In the genomic region with DNA sequence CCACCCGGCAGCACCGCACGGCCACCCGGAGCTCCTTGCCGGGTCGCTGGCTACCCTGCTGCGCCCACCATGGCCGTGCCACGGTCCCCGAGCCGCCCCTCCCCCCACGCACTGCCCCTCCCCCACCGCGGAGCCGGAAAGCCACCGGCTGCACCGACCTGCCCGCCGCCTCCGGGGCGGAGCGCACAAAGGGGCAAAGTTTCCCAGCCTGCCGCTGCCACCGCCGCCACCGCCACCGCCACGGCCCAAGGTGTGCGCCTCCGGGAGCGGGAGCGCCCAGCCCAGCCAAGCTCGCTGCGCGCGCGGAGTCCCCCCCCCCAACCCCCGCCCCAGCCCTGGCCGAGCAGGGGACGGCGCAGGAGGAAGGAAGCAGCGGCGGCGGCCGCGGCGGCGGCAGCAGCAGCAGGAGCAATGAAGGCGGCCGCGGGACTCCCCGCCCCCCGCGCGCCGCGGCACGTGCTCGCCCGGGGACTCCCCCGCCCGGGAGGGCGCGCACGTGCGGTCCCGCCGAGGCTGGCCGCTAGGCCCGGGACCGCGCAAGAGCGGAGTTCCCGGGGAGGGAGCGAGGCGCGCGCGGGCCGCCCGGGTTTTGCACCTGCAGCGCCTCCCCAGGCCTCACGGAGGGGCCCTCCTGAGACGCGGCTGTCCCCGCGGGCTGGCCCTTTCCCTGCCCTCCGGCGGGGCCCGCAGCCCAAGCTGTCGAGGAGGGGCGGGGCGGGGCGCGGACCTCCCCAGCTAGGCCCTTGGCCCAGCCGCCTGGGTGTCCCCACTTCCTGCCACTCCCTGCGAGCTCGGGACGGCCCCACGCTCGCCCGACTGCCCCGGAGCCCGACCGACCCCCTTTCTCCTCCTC, we compare ENCODE assay signal across 8 mouse cellular contexts. TPM values are rescaled to one million over a fixed set of nuclear protein-coding genes. Genes with fewer than 3 reads are reported as not detected.
A peak's percentile ranks its signal among the peaks of the same experiment; 100 is the strongest.
DNase-seq lines count a peak whose midpoint lies in the region; ATAC-seq and TF ChIP-seq lines count a peak whose summit lies in the region.

No protein-coding gene starts in this region.

- DNase-seq in Patski (ENCODE audit: low read depth, low spot score), result no peak
- DNase-seq in cerebellum, adult 8-10 months, result peak; percentile 62
- peak; percentile 60 to 62 for DNase-seq in frontal cortex, postnatal 10 days (ENCODE audit: low spot score in 2 of 2)
- DNase-seq in limb, embryonic 10.5 days (ENCODE audit: low spot score), result peak; percentile 85
- DNase-seq in midbrain, embryonic 10.5 days (ENCODE audit: low spot score), result peak; percentile 80
- peak; percentile 43 for DNase-seq in skeletal muscle tissue, adult 2 months (ENCODE audit: low read depth, low spot score)
- DNase-seq in yolk sac, embryonic 10.5 days (ENCODE audit: low spot score), result peak; percentile 84

- no peaks in the 10 kb centered on the region for H3K9me3 ChIP-seq in hindbrain, embryonic 12.5 days (replicated peaks)
- H3K9me3 ChIP-seq in limb, embryonic 10.5 days (replicated peaks), result no peaks in the 10 kb centered on the region
- H3K9me3 ChIP-seq in midbrain, embryonic 10.5 days (replicated peaks), result no peaks in the 10 kb centered on the region

- peak overlapping the region; percentile 98 for H3K27ac ChIP-seq in hindbrain, embryonic 12.5 days
- H3K27ac ChIP-seq in limb, embryonic 10.5 days, result peak overlapping the region; percentile 100
- H3K27ac ChIP-seq in midbrain, embryonic 10.5 days (replicated peaks), result peak overlapping the region; percentile 100

- H3K36me3 ChIP-seq in hindbrain, embryonic 12.5 days, result peaks cover 2% of the 10 kb centered on the region; the same call in 1 of the 2 replicates
- peaks cover 32% of the 10 kb centered on the region for H3K36me3 ChIP-seq in limb, embryonic 10.5 days
- peaks cover 34% of the 10 kb centered on the region for H3K36me3 ChIP-seq in midbrain, embryonic 10.5 days

- peak overlapping the region; percentile 91 for H3K4me2 ChIP-seq in hindbrain, embryonic 12.5 days (replicated peaks)

- peak overlapping the region; percentile 91 for H3K4me3 ChIP-seq in hindbrain, embryonic 12.5 days
- H3K4me3 ChIP-seq in limb, embryonic 10.5 days, result peak overlapping the region; percentile 96
- peak overlapping the region; percentile 92 for H3K4me3 ChIP-seq in midbrain, embryonic 10.5 days

- peaks cover 55% of the 10 kb centered on the region for H3K4me1 ChIP-seq in hindbrain, embryonic 12.5 days
- H3K4me1 ChIP-seq in limb, embryonic 10.5 days, result peaks cover 78% of the 10 kb centered on the region
- H3K4me1 ChIP-seq in midbrain, embryonic 10.5 days, result peaks cover 76% of the 10 kb centered on the region

- POLR2A ChIA-PET in Patski (lab: Charles Lee), result interaction anchor here (0.7 kb wide), 1 partner anchor 17 kb away, joined by 4 read pairs; no protein-coding TSS in a partner anchor

- ATAC-seq in Patski, result peak; percentile 60
- peak; percentile 82 for ATAC-seq in hindbrain, embryonic 12.5 days (ENCODE audit: low FRiP score)

- in situ Hi-C loops in Patski (cut with MboI; ENCODE audit: low pct_unique_long_range_greater_than_20kb), result no loop called here

- WGBS in hindbrain, embryonic 12.5 days, result 0% methylated on average over 56 of the region's 105 CpGs
- WGBS in limb, embryonic 10.5 days, result under 1% methylated on average over 85 of the region's 105 CpGs
- WGBS in midbrain, embryonic 10.5 days, result under 1% methylated on average over 87 of the region's 105 CpGs

- CTCF ChIA-PET in Patski (lab: Charles Lee), result interaction anchor here (1.0 kb wide), 1 partner anchor 46 kb away, joined by 3 read pairs; no protein-coding TSS in a partner anchor

- no peaks in the 10 kb centered on the region for H3K27me3 ChIP-seq in Patski
- H3K27me3 ChIP-seq in hindbrain, embryonic 12.5 days, result no peaks in the 10 kb centered on the region
- no peaks in the 10 kb centered on the region for H3K27me3 ChIP-seq in limb, embryonic 10.5 days (ENCODE audit: low read depth, poor library complexity, severe bottlenecking)
- peaks cover 8% of the 10 kb centered on the region for H3K27me3 ChIP-seq in midbrain, embryonic 10.5 days (ENCODE audit: low read depth, poor library complexity, severe bottlenecking)

- H3K9ac ChIP-seq in hindbrain, embryonic 12.5 days, result peak overlapping the region; percentile 97

- TF ChIP-seq CTCF in Patski (IDR thresholded peaks at IDR 0.05), result no peak

RNA-seq across cellular contexts. Expression of a gene that starts 2.5 kb away (rescaled TPM):
- 10.5 TPM for polyA plus RNA-seq in Patski (2021)
- 63.3 and 63.9 TPM in 2 replicates for polyA plus RNA-seq in hindbrain, embryonic 12.5 days (2016; fragmentation: Nextera tagmentation; extraction: Ambion mirVana)
- 40.1 and 42.7 TPM in 2 replicates for polyA plus RNA-seq in limb, embryonic 10.5 days (2016; fragmentation: Nextera tagmentation; extraction: Ambion mirVana)
- polyA plus RNA-seq in midbrain, embryonic 10.5 days (2016; fragmentation: Nextera tagmentation; extraction: Ambion mirVana), result 45.1 and 51.0 TPM in 2 replicates

RNA-seq across cellular contexts. Expression of a gene that starts 50.4 kb away (rescaled TPM):
- 42.2 TPM for polyA plus RNA-seq in Patski (2021)
- 64.3 and 64.5 TPM in 2 replicates for polyA plus RNA-seq in hindbrain, embryonic 12.5 days (2016; fragmentation: Nextera tagmentation; extraction: Ambion mirVana)
- polyA plus RNA-seq in limb, embryonic 10.5 days (2016; fragmentation: Nextera tagmentation; extraction: Ambion mirVana), result 58.0 and 69.5 TPM in 2 replicates
- 60.3 and 61.7 TPM in 2 replicates for polyA plus RNA-seq in midbrain, embryonic 10.5 days (2016; fragmentation: Nextera tagmentation; extraction: Ambion mirVana)
